Comparison of ENCODE assay signal across 8 mouse cellular contexts in the genomic region with DNA sequence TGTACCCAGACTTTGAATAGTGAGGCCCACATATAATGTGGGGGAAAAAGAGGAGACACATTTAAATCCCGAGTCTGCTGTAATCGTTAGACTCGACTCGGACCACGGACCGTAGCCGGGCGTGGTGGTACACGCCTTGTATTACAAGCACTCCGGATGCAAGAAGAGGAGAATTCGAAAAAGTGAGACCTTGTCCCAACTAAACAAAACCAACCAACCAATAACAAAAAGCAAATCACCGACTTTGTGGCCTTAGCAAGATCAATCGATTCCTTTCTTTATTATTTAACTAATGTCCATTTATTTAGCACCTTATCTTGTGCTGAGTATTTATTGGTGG. TPM values are rescaled to one million over a fixed set of nuclear protein-coding genes. Genes with fewer than 3 reads are reported as not detected.
DNase-seq lines count a peak whose midpoint lies in the region; TF ChIP-seq lines count a peak whose summit lies in the region.

No protein-coding gene starts in this region.

- no peaks in the 10 kb centered on the region for H3K27me3 ChIP-seq in myocyte (ENCODE audit: control insufficient read depth, insufficient read depth, insufficient read length)

- TF ChIP-seq POLR2A in myocyte (IDR thresholded peaks at IDR 0.05; ENCODE audit: insufficient read length, low read depth) = no peak

- peaks cover 19% of the 10 kb centered on the region for H3K36me3 ChIP-seq in myocyte (ENCODE audit: control insufficient read depth, insufficient read depth)

- peak overlapping the region; percentile 99 for H3K4me3 ChIP-seq in myocyte

- peaks cover 58% of the 10 kb centered on the region for H3K79me2 ChIP-seq in myocyte (ENCODE audit: control insufficient read depth, insufficient read depth)

- H3ac ChIP-seq in myocyte (ENCODE audit: control insufficient read depth, insufficient read length) = peak overlapping the region; percentile 75

- H3K4me2 ChIP-seq in myocyte (ENCODE audit: low read depth) = peak overlapping the region; percentile 88

- DNase-seq in cerebellum, adult 9-10 months = peak; percentile 42
- DNase-seq in cerebellum, postnatal 4 days (ENCODE audit: low spot score in 2 of 2) = no peak
- DNase-seq in thymus, postnatal 14 days = peak; percentile 28
- no peak for DNase-seq in thymus, postnatal 10 days (ENCODE audit: low spot score in 2 of 2)
- DNase-seq in kidney, postnatal 10 days = peak; percentile 34
- no peak for DNase-seq in ovary, postnatal 36 days (ENCODE audit: low spot score)
- DNase-seq in urinary bladder, postnatal 10 days (ENCODE audit: low spot score) = no peak

TF ChIP-seq in myocyte, 11 proteins besides CTCF, POLR2A, EP300 and RAD21:
- TF ChIP-seq POLR2AphosphoS2 (IDR thresholded peaks at IDR 0.05; ENCODE audit: insufficient read length, low read depth) = no peak
- TF ChIP-seq USF1 (IDR thresholded peaks at IDR 0.05; ENCODE audit: low read depth) = no peak
- TF ChIP-seq REST (IDR thresholded peaks at IDR 0.05; ENCODE audit: insufficient read depth, insufficient read length) = no peak
- TF ChIP-seq TCF12 (IDR thresholded peaks at IDR 0.05; ENCODE audit: insufficient read depth, poor library complexity, severe bottlenecking) = no peak
- TF ChIP-seq MAX (IDR thresholded peaks at IDR 0.05; ENCODE audit: low read depth) = no peak
- no peak for TF ChIP-seq CEBPB (IDR thresholded peaks at IDR 0.05; ENCODE audit: insufficient read depth, poor library complexity, severe bottlenecking)
- no peak for TF ChIP-seq E2F4 (IDR thresholded peaks at IDR 0.05; ENCODE audit: insufficient read depth)
- TF ChIP-seq MYOD1 (IDR thresholded peaks at IDR 0.05; ENCODE audit: control insufficient read depth in 1 of 3, insufficient read length in 2 of 3, low read depth in 2 of 3) = no peak
- no peak for TF ChIP-seq TCF3 (IDR thresholded peaks at IDR 0.05; ENCODE audit: insufficient read length, low read depth)
- no peak for TF ChIP-seq MYOG (IDR thresholded peaks at IDR 0.05; ENCODE audit: control insufficient read depth in 1 of 3, insufficient read depth in 1 of 3, insufficient read length in 2 of 3, low read depth in 2 of 3)
- TF ChIP-seq SRF (IDR thresholded peaks at IDR 0.05; ENCODE audit: control insufficient read depth, insufficient read length, low read depth) = no peak

RNA-seq across cellular contexts. Expression of a gene that starts 0.9 kb away (rescaled TPM):
- 198 TPM for polyA plus RNA-seq in myocyte (2012; fragmentation: generic; extraction: Trizol)

RNA-seq across cellular contexts. Expression of a gene that starts 2.4 kb away (rescaled TPM):
- polyA plus RNA-seq in myocyte (2012; fragmentation: generic; extraction: Trizol) = 204 TPM

RNA-seq across cellular contexts. Expression of a gene that starts 9.2 kb away (rescaled TPM):
- polyA plus RNA-seq in myocyte (2012; fragmentation: generic; extraction: Trizol) = 46.3 TPM

RNA-seq across cellular contexts. Expression of a gene that starts 13.2 kb away (rescaled TPM):
- polyA plus RNA-seq in myocyte (2012; fragmentation: generic; extraction: Trizol) = not detected

RNA-seq across cellular contexts. Expression of a gene that starts 32.4 kb away (rescaled TPM):
- polyA plus RNA-seq in myocyte (2012; fragmentation: generic; extraction: Trizol) = 26.8 TPM

Comparison
In these comparisons a context has a peak if more than half of its experiments do, and no peak if none do; other contexts are left out.
1. DNase-seq: peak in cerebellum, adult 9-10 months (single experiment), thymus, postnatal 14 days (single experiment) and kidney, postnatal 10 days (single experiment); none in cerebellum, postnatal 4 days (0 of 2), thymus, postnatal 10 days (0 of 2), ovary, postnatal 36 days (single experiment) and urinary bladder, postnatal 10 days (single experiment).